Mouse (Mus musculus): ENCODE measurements at regions not wholly inside any gene's neighbourhood (a gene's known extent, or its start where the extent isn't known, plus 50 kb on each side); places are given as distances from the start of the nearest gene placed in this dataset.

GRCm38 (mm10) chr11:52579764-52580377 lies 183.6 kb downstream of the 9530068E07Rik start:
- WGBS, result 65% methylated on average over 13 of the region's 13 CpGs
- DNase-seq (ENCODE audit: low spot score), result no peak
- no peaks in the 10 kb centered on the region for H3K36me3 ChIP-seq (replicated peaks; ENCODE audit: control insufficient read depth, insufficient read depth, low read length)
- no peak overlapping the region for H3K27ac ChIP-seq (ENCODE audit: low read depth)
- H3K9ac ChIP-seq (replicated peaks; ENCODE audit: low read depth, low read length), result no peak overlapping the region
- no peaks in the 10 kb centered on the region for H3K9me3 ChIP-seq (replicated peaks; ENCODE audit: control insufficient read depth, low read length)
- TF ChIP-seq CTCF (IDR thresholded peaks at IDR 0.05; ENCODE audit: low read depth) (no peak), EP300 (IDR thresholded peaks at IDR 0.05; ENCODE audit: low read depth) (no peak)
- H3K4me3 ChIP-seq (ENCODE audit: low read depth, low read length), result no peak overlapping the region
- H3K27me3 ChIP-seq (ENCODE audit: control insufficient read depth, insufficient read depth, low read length), result no peaks in the 10 kb centered on the region
- peaks cover 5% of the 10 kb centered on the region; the same call in 1 of the 2 replicates for H3K4me1 ChIP-seq (ENCODE audit: control insufficient read depth, insufficient read depth)
- H3K4me2 ChIP-seq (ENCODE audit: low read depth, low read length), result no peak overlapping the region
- no peak for ATAC-seq (ENCODE audit: insufficient read depth, low read depth)

DNA sequence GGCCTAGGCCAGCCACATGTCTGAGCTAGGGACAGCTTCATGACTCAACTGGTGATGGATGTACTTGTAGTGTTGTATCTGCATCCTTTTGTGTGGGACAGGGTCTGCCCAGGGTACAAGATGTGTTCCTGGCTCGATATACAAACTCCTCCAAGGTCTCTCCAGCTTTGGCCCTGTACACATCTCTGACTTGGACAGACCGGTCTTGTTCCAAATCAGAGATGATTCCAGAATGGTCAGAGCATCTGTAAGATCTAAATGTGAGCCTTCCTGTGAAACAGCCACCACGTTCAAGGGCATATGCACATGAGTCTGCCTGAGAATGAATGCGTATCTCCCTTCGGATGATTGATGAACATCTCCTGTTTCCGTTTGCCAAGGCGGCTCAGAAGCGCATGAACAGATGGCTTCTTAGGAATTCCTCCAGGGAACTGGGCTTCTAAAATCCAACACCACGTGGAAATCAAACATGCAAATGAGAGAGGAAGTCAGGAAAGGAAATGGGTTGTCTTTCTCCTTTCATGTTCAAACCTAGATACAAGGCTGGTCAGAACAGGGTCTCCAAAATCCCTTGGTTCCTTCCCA lies 172.7 kb upstream of the Fstl4 start:
- H3K27me3 ChIP-seq (ENCODE audit: control insufficient read depth, insufficient read depth, low read length), result no peaks in the 10 kb centered on the region
- H3K4me2 ChIP-seq (ENCODE audit: low read depth, low read length), result no peak overlapping the region
- no peaks in the 10 kb centered on the region for H3K36me3 ChIP-seq (replicated peaks; ENCODE audit: control insufficient read depth, insufficient read depth, low read length)
- DNase-seq (ENCODE audit: low spot score) (no peak), ATAC-seq (ENCODE audit: insufficient read depth, low read depth) (no peak)
- no peak overlapping the region for H3K9ac ChIP-seq (replicated peaks; ENCODE audit: low read depth, low read length)
- no peaks in the 10 kb centered on the region for H3K9me3 ChIP-seq (replicated peaks; ENCODE audit: control insufficient read depth, low read length)
- H3K27ac ChIP-seq (ENCODE audit: low read depth), result no peak overlapping the region
- no peaks in the 10 kb centered on the region for H3K4me1 ChIP-seq (ENCODE audit: control insufficient read depth, insufficient read depth)
- 68% methylated on average over 9 of the region's 9 CpGs for WGBS
- TF ChIP-seq CTCF (IDR thresholded peaks at IDR 0.05; ENCODE audit: low read depth), result no peak
- no peak for TF ChIP-seq EP300 (IDR thresholded peaks at IDR 0.05; ENCODE audit: low read depth)
- no peak overlapping the region for H3K4me3 ChIP-seq (ENCODE audit: low read depth, low read length)

- WGBS, result 85% methylated on average over 4 of the region's 4 CpGs
- TF ChIP-seq EP300 (IDR thresholded peaks at IDR 0.05; ENCODE audit: low read depth) (no peak), CTCF (IDR thresholded peaks at IDR 0.05; ENCODE audit: low read depth) (no peak)
- H3K27me3 ChIP-seq (ENCODE audit: control insufficient read depth, insufficient read depth, low read length), result no peaks in the 10 kb centered on the region
Observed at GRCm38 (mm10) chr11:52594092-52594491, 170.3 kb upstream of the Fstl4 start.

DNA sequence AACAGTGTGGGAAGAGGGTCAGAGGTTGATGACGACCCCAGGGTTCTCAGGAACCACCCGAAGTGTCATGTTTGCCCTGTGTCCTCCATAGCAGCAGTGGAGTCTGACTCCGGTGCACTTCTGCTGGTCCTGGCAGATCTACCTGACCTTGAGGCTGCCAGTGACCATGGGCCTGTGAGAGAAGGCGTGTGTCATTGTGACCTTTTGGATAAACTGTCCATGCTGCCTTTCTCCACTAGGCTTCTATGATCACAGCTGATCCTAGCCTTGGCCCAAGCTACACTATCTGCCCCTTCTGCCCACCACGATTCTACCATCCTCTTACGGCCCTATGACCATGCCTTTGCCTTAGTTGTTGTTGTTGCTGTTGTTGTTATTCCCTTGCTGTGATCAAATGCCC lies 163.2 kb upstream of the Fstl4 start:
- 0 out of 2 replicates have a peak, but pooled peaks cover 3% of the 10 kb centered on the region for H3K4me1 ChIP-seq (ENCODE audit: control insufficient read depth, insufficient read depth)
- no peaks in the 10 kb centered on the region for H3K9me3 ChIP-seq (replicated peaks; ENCODE audit: control insufficient read depth, low read length)
- no peaks in the 10 kb centered on the region for H3K36me3 ChIP-seq (replicated peaks; ENCODE audit: control insufficient read depth, insufficient read depth, low read length)
- DNase-seq (ENCODE audit: low spot score) (no peak), ATAC-seq (ENCODE audit: insufficient read depth, low read depth) (no peak)
- H3K4me2 ChIP-seq (ENCODE audit: low read depth, low read length), result no peak overlapping the region
- H3K4me3 ChIP-seq (ENCODE audit: low read depth, low read length), result no peak overlapping the region
- WGBS, result 82% methylated on average over 6 of the region's 6 CpGs
- H3K27me3 ChIP-seq (ENCODE audit: control insufficient read depth, insufficient read depth, low read length), result no peaks in the 10 kb centered on the region
- H3K27ac ChIP-seq (ENCODE audit: low read depth), result no peak overlapping the region
- H3K9ac ChIP-seq (replicated peaks; ENCODE audit: low read depth, low read length), result no peak overlapping the region
- TF ChIP-seq EP300 (IDR thresholded peaks at IDR 0.05; ENCODE audit: low read depth), result no peak
- TF ChIP-seq CTCF (IDR thresholded peaks at IDR 0.05; ENCODE audit: low read depth), result no peak

More at GRCm38 (mm10) chr11:52594092-52594491, 170.3 kb upstream of the Fstl4 start:
- ATAC-seq (ENCODE audit: insufficient read depth, low read depth) (no peak), DNase-seq (ENCODE audit: low spot score) (no peak)
- Histone ChIP-seq H3K27ac (ENCODE audit: low read depth) (no peak overlapping the region), H3K4me1 (ENCODE audit: control insufficient read depth, insufficient read depth) (no peaks in the 10 kb centered on the region), H3K4me3 (ENCODE audit: low read depth, low read length) (no peak overlapping the region), H3K9me3 (replicated peaks; ENCODE audit: control insufficient read depth, low read length) (no peaks in the 10 kb centered on the region), H3K36me3 (replicated peaks; ENCODE audit: control insufficient read depth, insufficient read depth, low read length) (no peaks in the 10 kb centered on the region), H3K4me2 (ENCODE audit: low read depth, low read length) (no peak overlapping the region), H3K9ac (replicated peaks; ENCODE audit: low read depth, low read length) (no peak overlapping the region)

GRCm38 (mm10) chr11:52602061-52602561 lies 162.3 kb upstream of the Fstl4 start:
- ATAC-seq (ENCODE audit: insufficient read depth, low read depth) (no peak), DNase-seq (ENCODE audit: low spot score) (no peak)
- 71% methylated on average over 15 of the region's 15 CpGs for WGBS

More at GRCm38 (mm10) chr11:52602061-52602561, 162.3 kb upstream of the Fstl4 start:
- Histone ChIP-seq H3K4me1 (ENCODE audit: control insufficient read depth, insufficient read depth) (0 out of 2 replicates have a peak, but pooled peaks cover 3% of the 10 kb centered on the region), H3K27ac (ENCODE audit: low read depth) (no peak overlapping the region), H3K36me3 (replicated peaks; ENCODE audit: control insufficient read depth, insufficient read depth, low read length) (no peaks in the 10 kb centered on the region), H3K4me3 (ENCODE audit: low read depth, low read length) (no peak overlapping the region), H3K9ac (replicated peaks; ENCODE audit: low read depth, low read length) (no peak overlapping the region), H3K27me3 (ENCODE audit: control insufficient read depth, insufficient read depth, low read length) (no peaks in the 10 kb centered on the region), H3K4me2 (ENCODE audit: low read depth, low read length) (no peak overlapping the region), H3K9me3 (replicated peaks; ENCODE audit: control insufficient read depth, low read length) (no peaks in the 10 kb centered on the region)
- no peak for TF ChIP-seq CTCF (IDR thresholded peaks at IDR 0.05; ENCODE audit: low read depth)
- TF ChIP-seq EP300 (IDR thresholded peaks at IDR 0.05; ENCODE audit: low read depth), result no peak
